Mouse (Mus musculus) forebrain, embryonic 16.5 days (tissue): Measurements from ENCODE around the gene Taar7e. TPM values are rescaled to one million over a fixed set of nuclear protein-coding genes. Genes with fewer than 3 reads are reported as not detected.
"Not testable (repeated sequence)": the region's sequence is repeated elsewhere in the genome, so short reads cannot be mapped to it uniquely, and the experiment has no call there.

Experiments
- ATAC-seq: fragments of 200-750 bp; cut with Nextera tagmentation; 2 replicates; pipeline ENCODE4 v1.8.0; 2017; ENCODE audit warnings: mild to moderate bottlenecking, moderate library complexity
- H3K27ac ChIP-seq: fragments of 300-500 bp; sonication (generic); 2 replicates; pipeline ENCODE4 v1.5.1; 2014; ENCODE audit warnings: low read length, control low read depth
- H3K27me3 ChIP-seq: fragments of 300-500 bp; sonication (generic); replicated peaks from 2 replicates; pipeline ENCODE4 v1.6.1; 2014; ENCODE audit warnings: low read length; ENCODE audit not compliant: control insufficient read depth, insufficient read depth
- H3K36me3 ChIP-seq: fragments of 300-500 bp; sonication (generic); 2 replicates; pipeline ENCODE4 v1.6.1; 2014; ENCODE audit not compliant: control insufficient read depth, insufficient read depth
- H3K4me1 ChIP-seq: fragments of 300-500 bp; sonication (generic); replicated peaks from 2 replicates; pipeline ENCODE4 v1.6.1; 2014; ENCODE audit warnings: low read length; ENCODE audit not compliant: control insufficient read depth, insufficient read depth
- H3K4me2 ChIP-seq: fragments of 300-500 bp; sonication (generic); 2 replicates; pipeline ENCODE4 v1.6.1; 2014; ENCODE audit warnings: mild to moderate bottlenecking, low read length, control low read depth
- H3K4me3 ChIP-seq: fragments of 300-500 bp; sonication (generic); replicated peaks from 2 replicates; pipeline ENCODE4 v1.5.1; 2014; ENCODE audit warnings: mild to moderate bottlenecking, low read length, control low read depth
- H3K9ac ChIP-seq: fragments of 300-500 bp; sonication (generic); replicated peaks from 2 replicates; pipeline ENCODE4 v1.6.1; 2014; ENCODE audit warnings: low read depth, low read length, control low read depth
- H3K9me3 ChIP-seq: fragments of 300-500 bp; sonication (generic); 2 replicates; pipeline ENCODE4 v1.6.1; 2016; ENCODE audit warnings: low read length; ENCODE audit not compliant: control insufficient read depth
- WGBS: fragments of 180-500 bp; shearing (Covaris S2); extraction: QIAGEN DNeasy Blood & Tissue Kit; methylation state at CpG from one replicate; pipeline ENCODE4 v1.1.7; 2014; 5-methylcytosine and 5-hydroxymethylcytosine counted together
- polyA plus RNA-seq: library from polyadenylated mRNA; unstranded; fragments of >200 nt; fragmentation: Nextera tagmentation; extraction: Ambion mirVana; gene quantifications from 2 replicates; pipeline ENCODE4 v1.2.1, GENCODE M21; 2015

The Taar7e gene
- polyA plus RNA-seq, 1 experiment from 2014 or later, result not detected

- no peak within 1 kb of the TSS for H3K4me2 ChIP-seq
- no peaks in the 10 kb centered on the region for H3K4me1 ChIP-seq
- no peaks in the 10 kb centered on the region for H3K9me3 ChIP-seq
- H3K27me3 ChIP-seq, result no peaks in the 10 kb centered on the region
- no peak within 1 kb of the TSS for H3K27ac ChIP-seq
- no peak for ATAC-seq
- no peak within 1 kb of the TSS for H3K4me3 ChIP-seq
- H3K9ac ChIP-seq, result no peak within 1 kb of the TSS
- H3K36me3 ChIP-seq, result no peaks in the 10 kb centered on the region
Measured at GRCm38 (mm10) chr10:24049210-24049609, 11.8 kb downstream of the Taar7e start, which contains the start of gene Taar7f. TSS of gene Taar7f (plus strand) at chr10:24049510.

GRCm38 (mm10) chr10:24052039-24052438 lies 14.6 kb downstream of the Taar7e start:
- 55% methylated on average over 5 of the region's 5 CpGs for WGBS
- Histone ChIP-seq H3K9me3 (no peaks in the 10 kb centered on the region), H3K27ac (no peak overlapping the region), H3K4me2 (no peak overlapping the region), H3K36me3 (no peaks in the 10 kb centered on the region), H3K4me3 (no peak overlapping the region), H3K4me1 (no peaks in the 10 kb centered on the region), H3K9ac (no peak overlapping the region), H3K27me3 (no peaks in the 10 kb centered on the region)
- no peak for ATAC-seq

GRCm38 (mm10) chr10:24058986-24059385 lies 21.6 kb downstream of the Taar7e start:
- Histone ChIP-seq H3K27ac (no peak overlapping the region), H3K4me3 (no peak overlapping the region), H3K27me3 (no peaks in the 10 kb centered on the region), H3K9ac (no peak overlapping the region), H3K36me3 (no peaks in the 10 kb centered on the region), H3K4me1 (no peaks in the 10 kb centered on the region), H3K4me2 (no peak overlapping the region), H3K9me3 (no peaks in the 10 kb centered on the region)
- no peak for ATAC-seq
- WGBS, result 85% methylated on average over 3 of the region's 3 CpGs

GRCm38 (mm10) chr10:24074751-24075150 lies 37.3 kb downstream of the Taar7e start:
- H3K36me3 ChIP-seq, H3K4me1 ChIP-seq, H3K9me3 ChIP-seq, H3K27me3 ChIP-seq, H3K4me3 ChIP-seq, H3K27ac ChIP-seq, H3K4me2 ChIP-seq, H3K9ac ChIP-seq, ATAC-seq: not testable (repeated sequence)
- 50% methylated on average over 2 of the region's 2 CpGs for WGBS

- not testable (repeated sequence) for H3K4me3 ChIP-seq, H3K36me3 ChIP-seq, H3K9me3 ChIP-seq, H3K27me3 ChIP-seq, H3K4me2 ChIP-seq, H3K27ac ChIP-seq, ATAC-seq, H3K9ac ChIP-seq, H3K4me1 ChIP-seq
- WGBS, result 91% methylated on average over 2 of the region's 4 CpGs
Measured at GRCm38 (mm10) chr10:24076200-24076599, 38.8 kb downstream of the Taar7e start, which contains the start of gene Taar8a. TSS of gene Taar8a (plus strand) at chr10:24076500.

GRCm38 (mm10) chr10:24080166-24080565 lies 42.8 kb downstream of the Taar7e start:
- ATAC-seq, result peak; percentile 67; the same call in 1 of the 2 replicates

GRCm38 (mm10) chr10:24085936-24086335 lies 48.5 kb downstream of the Taar7e start:
- no peak overlapping the region for H3K9ac ChIP-seq
- no peak for ATAC-seq
- no peak overlapping the region for H3K27ac ChIP-seq
- no peaks in the 10 kb centered on the region for H3K36me3 ChIP-seq
- H3K4me1 ChIP-seq, result no peaks in the 10 kb centered on the region
- WGBS, result 34% methylated on average over 5 of the region's 5 CpGs
- no peaks in the 10 kb centered on the region for H3K9me3 ChIP-seq
- no peaks in the 10 kb centered on the region for H3K27me3 ChIP-seq
- H3K4me3 ChIP-seq, result no peak overlapping the region
- no peak overlapping the region for H3K4me2 ChIP-seq

More at GRCm38 (mm10) chr10:24080166-24080565, 42.8 kb downstream of the Taar7e start:
- H3K27me3 ChIP-seq, result no peaks in the 10 kb centered on the region
- H3K9ac ChIP-seq, result no peak overlapping the region
- H3K4me3 ChIP-seq, result no peak overlapping the region
- H3K9me3 ChIP-seq, result no peaks in the 10 kb centered on the region
- H3K27ac ChIP-seq, result no peak overlapping the region
- H3K4me2 ChIP-seq, result no peak overlapping the region
- no peaks in the 10 kb centered on the region for H3K36me3 ChIP-seq
- H3K4me1 ChIP-seq, result no peaks in the 10 kb centered on the region
- 50% methylated on average over 3 of the region's 3 CpGs for WGBS

GRCm38 (mm10) chr10:24086555-24086954 lies 49.1 kb downstream of the Taar7e start:
- Histone ChIP-seq H3K27ac (no peak overlapping the region), H3K4me1 (no peaks in the 10 kb centered on the region), H3K4me3 (no peak overlapping the region), H3K9ac (no peak overlapping the region), H3K4me2 (no peak overlapping the region), H3K9me3 (no peaks in the 10 kb centered on the region), H3K27me3 (no peaks in the 10 kb centered on the region), H3K36me3 (no peaks in the 10 kb centered on the region)
- no peak for ATAC-seq
- 90% methylated on average over 5 of the region's 5 CpGs for WGBS

- Histone ChIP-seq H3K9me3 (no peaks in the 10 kb centered on the region), H3K36me3 (no peaks in the 10 kb centered on the region), H3K4me1 (no peaks in the 10 kb centered on the region), H3K4me2 (no peak overlapping the region), H3K9ac (no peak overlapping the region), H3K27ac (no peak overlapping the region), H3K27me3 (no peaks in the 10 kb centered on the region), H3K4me3 (no peak overlapping the region)
- ATAC-seq, result no peak
- 93% methylated on average over 2 of the region's 2 CpGs for WGBS
Measured at GRCm38 (mm10) chr10:24087168-24087567, 49.8 kb downstream of the Taar7e start.
